Mouse (Mus musculus): ENCODE measurements at regions not wholly inside any gene's neighbourhood (a gene's known extent, or its start where the extent isn't known, plus 50 kb on each side); places are given as distances from the start of the nearest gene placed in this dataset.

- intact Hi-C loops (cut with DNase I), result loop anchor here (5.0 kb wide), 1 partner anchor 64 kb away; no protein-coding TSS in a partner anchor
- DNase-seq, result no peak
Observed at GRCm38 (mm10) chr17:29775836-29776235, 59.0 kb upstream of the Ccdc167 start.

GRCm38 (mm10) chr17:29773339-29773738 is 56.5 kb upstream of the Ccdc167 start:
- intact Hi-C loops (cut with DNase I), result loop anchor here (5.0 kb wide), 2 partner anchors 71 to 171 kb away; no protein-coding TSS in a partner anchor
- peak in 1 of 2 experiments; percentile 33 for DNase-seq

GRCm38 (mm10) chr17:29770914-29771313 is 54.1 kb upstream of the Ccdc167 start:
- no peak for DNase-seq
- intact Hi-C loops (cut with DNase I), result loop anchor here (5.0 kb wide), 2 partner anchors 69 to 169 kb away; no protein-coding TSS in a partner anchor

- intact Hi-C loops (cut with DNase I), result loop anchor here (5.0 kb wide), 2 partner anchors 67 to 167 kb away; no protein-coding TSS in a partner anchor
- DNase-seq, result no peak
Observed at GRCm38 (mm10) chr17:29769631-29770030, 52.8 kb upstream of the Ccdc167 start.

GRCm38 (mm10) chr17:29769143-29769542 is 52.3 kb upstream of the Ccdc167 start:
- DNase-seq, result no peak
- intact Hi-C loops (cut with DNase I), result no loop called here

- intact Hi-C loops (cut with DNase I), result no loop called here
- no peak for DNase-seq
Observed at GRCm38 (mm10) chr17:29768642-29769041, 51.8 kb upstream of the Ccdc167 start.

Data from gastrocnemius, postnatal 36 days (tissue).